In the genomic region with DNA sequence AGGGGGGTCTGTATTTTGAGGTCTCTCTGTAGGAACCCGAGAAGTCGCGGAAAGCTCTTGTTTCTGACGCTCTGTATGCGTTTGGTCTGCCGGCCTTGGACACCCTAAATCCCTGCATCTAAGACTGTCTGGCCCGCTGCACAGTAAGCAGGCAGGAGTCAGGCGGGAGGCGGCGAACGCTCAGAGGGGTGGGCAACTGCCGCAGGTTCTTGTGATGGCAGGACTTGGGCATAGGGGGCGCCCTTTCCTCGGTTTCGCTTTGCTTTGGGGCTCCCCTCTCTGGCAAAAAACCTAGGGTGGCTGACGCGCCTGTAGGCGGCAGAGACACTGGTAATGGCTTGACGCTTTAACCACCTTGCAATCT, we compare ENCODE assay signal across 8 mouse cellular contexts. TPM values are rescaled to one million over a fixed set of nuclear protein-coding genes. Genes with fewer than 3 reads are reported as not detected.
A peak's percentile ranks its signal among the peaks of the same experiment; 100 is the strongest.
DNase-seq lines count a peak whose midpoint lies in the region; ATAC-seq and TF ChIP-seq lines count a peak whose summit lies in the region.

No protein-coding gene starts in this region.

- H3K27me3 ChIP-seq in forebrain, embryonic 14.5 days (replicated peaks; ENCODE audit: control insufficient read depth, insufficient read depth, low read length) = no peaks in the 10 kb centered on the region
- H3K27me3 ChIP-seq in heart, embryonic 16.5 days (ENCODE audit: control insufficient read depth, insufficient read depth, low read length) = peaks cover 2% of the 10 kb centered on the region
- H3K27me3 ChIP-seq in liver, embryonic 11.5 days (replicated peaks; ENCODE audit: control insufficient read depth, insufficient read depth, low read length) = peaks cover 51% of the 10 kb centered on the region
- H3K27me3 ChIP-seq in midbrain, postnatal 0 days (ENCODE audit: insufficient read depth, low read length) = no peaks in the 10 kb centered on the region

- ATAC-seq in CD4-positive, CD25-positive, alpha-beta regulatory T cell, adult 4 months = no peak
- peak; percentile 70 for ATAC-seq in forebrain, embryonic 14.5 days
- peak; percentile 42; the same call in 1 of the 2 replicates for ATAC-seq in heart, embryonic 16.5 days (replicated peaks; ENCODE audit: extremely low read depth, insufficient read depth, low FRiP score)
- ATAC-seq in liver, embryonic 11.5 days (replicated peaks; ENCODE audit: low FRiP score) = no peak
- peak; percentile 69 for ATAC-seq in midbrain, postnatal 0 days (ENCODE audit: low FRiP score)

- TF ChIP-seq CTCF in midbrain, postnatal 0 days (IDR thresholded peaks at IDR 0.05) = peak; percentile 74

- H3K9me3 ChIP-seq in forebrain, embryonic 14.5 days (replicated peaks; ENCODE audit: control insufficient read depth, low read length) = no peaks in the 10 kb centered on the region
- no peaks in the 10 kb centered on the region for H3K9me3 ChIP-seq in heart, embryonic 16.5 days (replicated peaks; ENCODE audit: control insufficient read depth, low read length)
- H3K9me3 ChIP-seq in liver, embryonic 11.5 days (ENCODE audit: control insufficient read depth, low read length) = no peaks in the 10 kb centered on the region
- no peaks in the 10 kb centered on the region for H3K9me3 ChIP-seq in midbrain, postnatal 0 days (ENCODE audit: low read length)

- H3K4me1 ChIP-seq in forebrain, embryonic 14.5 days (ENCODE audit: control insufficient read depth, insufficient read depth, low read length) = peaks cover 5% of the 10 kb centered on the region; the same call in 1 of the 2 replicates
- peaks cover 5% of the 10 kb centered on the region for H3K4me1 ChIP-seq in heart, embryonic 16.5 days (ENCODE audit: control insufficient read depth, insufficient read depth, low read length)
- H3K4me1 ChIP-seq in liver, embryonic 11.5 days (replicated peaks; ENCODE audit: control insufficient read depth, insufficient read depth, low read length) = no peaks in the 10 kb centered on the region
- no peaks in the 10 kb centered on the region; the same call in 1 of the 2 replicates for H3K4me1 ChIP-seq in midbrain, postnatal 0 days (ENCODE audit: insufficient read depth, low read length)

- H3K36me3 ChIP-seq in forebrain, embryonic 14.5 days (ENCODE audit: control insufficient read depth, insufficient read depth, low read length) = no peaks in the 10 kb centered on the region
- H3K36me3 ChIP-seq in heart, embryonic 16.5 days (ENCODE audit: control insufficient read depth, insufficient read depth) = no peaks in the 10 kb centered on the region
- H3K36me3 ChIP-seq in liver, embryonic 11.5 days (ENCODE audit: control insufficient read depth, insufficient read depth, low read length) = no peaks in the 10 kb centered on the region
- no peaks in the 10 kb centered on the region for H3K36me3 ChIP-seq in midbrain, postnatal 0 days (ENCODE audit: insufficient read depth, low read length)

- 43% methylated on average over 18 of the region's 19 CpGs for WGBS in forebrain, embryonic 14.5 days
- 10% methylated on average over 19 of the region's 19 CpGs for WGBS in heart, embryonic 16.5 days
- WGBS in liver, embryonic 11.5 days = 20% methylated on average over 18 of the region's 19 CpGs
- WGBS in midbrain, postnatal 0 days = 19% methylated on average over 18 of the region's 19 CpGs

- peak overlapping the region; percentile 65 for H3K4me2 ChIP-seq in forebrain, embryonic 14.5 days (ENCODE audit: low read length)
- peak overlapping the region; percentile 72 for H3K4me2 ChIP-seq in heart, embryonic 16.5 days (ENCODE audit: low read depth, low read length)
- H3K4me2 ChIP-seq in liver, embryonic 11.5 days = peak overlapping the region; percentile 60
- H3K4me2 ChIP-seq in midbrain, postnatal 0 days (ENCODE audit: low read depth, low read length, poor library complexity, severe bottlenecking) = peak overlapping the region; percentile 66

- peak overlapping the region; percentile 90 for H3K27ac ChIP-seq in forebrain, embryonic 14.5 days (ENCODE audit: low read depth, low read length)
- peak overlapping the region; percentile 45 for H3K27ac ChIP-seq in heart, embryonic 16.5 days (ENCODE audit: low read length)
- H3K27ac ChIP-seq in liver, embryonic 11.5 days (ENCODE audit: low read depth, low read length) = no peak overlapping the region
- H3K27ac ChIP-seq in midbrain, postnatal 0 days (ENCODE audit: low read depth, low read length) = peak overlapping the region; percentile 47; the same call in 1 of the 2 replicates

- peak overlapping the region; percentile 51 for H3K4me3 ChIP-seq in forebrain, embryonic 14.5 days (ENCODE audit: low read depth, low read length)
- peak overlapping the region; percentile 57 for H3K4me3 ChIP-seq in heart, embryonic 16.5 days (ENCODE audit: low read length)
- peak overlapping the region; percentile 36 for H3K4me3 ChIP-seq in liver, embryonic 11.5 days (ENCODE audit: low read depth, low read length)
- peak overlapping the region; percentile 51 for H3K4me3 ChIP-seq in midbrain, postnatal 0 days (ENCODE audit: low read depth, low read length)

- DNase-seq in CD4-positive, CD25-positive, alpha-beta regulatory T cell, adult 2 months (ENCODE audit: low read depth, low spot score) = peak; percentile 1
- DNase-seq in forebrain, embryonic 14.5 days (ENCODE audit: low spot score) = peak; percentile 88
- peak; percentile 70 to 71 for DNase-seq in kidney, postnatal 25 days
- peak; percentile 36 for DNase-seq in liver, embryonic 11.5 days (ENCODE audit: low spot score)
- peak; percentile 83 for DNase-seq in midbrain, postnatal 0 days (ENCODE audit: low spot score)
- DNase-seq in telencephalon, adult 2 months (ENCODE audit: low read depth, low spot score) = peak; percentile 50

- peak overlapping the region; percentile 71 for H3K9ac ChIP-seq in forebrain, embryonic 14.5 days (ENCODE audit: low read length)
- H3K9ac ChIP-seq in heart, embryonic 16.5 days (ENCODE audit: low read length) = peak overlapping the region; percentile 70
- H3K9ac ChIP-seq in liver, embryonic 11.5 days (ENCODE audit: low read depth, low read length) = no peak overlapping the region
- H3K9ac ChIP-seq in midbrain, postnatal 0 days (replicated peaks; ENCODE audit: low read length, poor library complexity, severe bottlenecking) = peak overlapping the region; percentile 62; the same call in 1 of the 2 replicates

RNA-seq across cellular contexts. Expression of gene Mamld1, which starts 2.0 kb away (rescaled TPM):
- polyA plus RNA-seq in CD4-positive, CD25-positive, alpha-beta regulatory T cell, adult 4 months (2017; shearing (Covaris generic)) = not detected
- polyA plus RNA-seq in forebrain, embryonic 14.5 days (2014; fragmentation: Nextera tagmentation; extraction: Ambion mirVana) = 7.5 and 7.6 TPM in 2 replicates
- 3.7 and 4.2 TPM in 2 replicates for polyA plus RNA-seq in heart, embryonic 16.5 days (2015; fragmentation: Nextera tagmentation; extraction: Ambion mirVana)
- polyA plus RNA-seq in liver, embryonic 11.5 days (2014; fragmentation: Nextera tagmentation; extraction: Ambion mirVana) = 0.63 and 0.69 TPM in 2 replicates
- 10.3 and 13.7 TPM in 2 replicates for total RNA-seq in midbrain, postnatal 0 days (2014; rRNA removed)
- polyA plus RNA-seq in midbrain, postnatal 0 days (2015; fragmentation: Nextera tagmentation; extraction: Ambion mirVana) = 4.6 and 5.5 TPM in 2 replicates

Comparison
In these comparisons a context has a peak if more than half of its experiments do, and no peak if none do; other contexts are left out.
1. DNase-seq: peak in every context shown above with its lines; median percentile 88 in forebrain, embryonic 14.5 days; 83 in midbrain, postnatal 0 days; 70 in kidney, postnatal 25 days; 50 in telencephalon, adult 2 months; 36 in liver, embryonic 11.5 days; 1 in CD4-positive, CD25-positive, alpha-beta regulatory T cell, adult 2 months.
2. ATAC-seq: peak in forebrain, embryonic 14.5 days (single experiment), heart, embryonic 16.5 days (single experiment) and midbrain, postnatal 0 days (single experiment); none in CD4-positive, CD25-positive, alpha-beta regulatory T cell, adult 4 months (single experiment) and liver, embryonic 11.5 days (single experiment).
3. Peak in every context shown above with its lines, with median percentiles within 50 percentile points of each other: H3K4me2 ChIP-seq and H3K4me3 ChIP-seq.